Mouse (Mus musculus) regulatory T cell (primary cell): ENCODE measurements around the gene Gmppa.

Experiments
- in situ Hi-C: fragments of 300-600 bp; cut with MboI, MseI; formaldehyde crosslinking; loops from one replicate; pipeline ENCODE4 v1.15.1; 2025; ENCODE audit warnings: high pct_unique_total_duplicates

Gene Gmppa

GRCm38 (mm10) chr1:75486561-75486960 is 50.8 kb downstream of the Gmppa start:
- in situ Hi-C loops = no loop called here

DNA sequence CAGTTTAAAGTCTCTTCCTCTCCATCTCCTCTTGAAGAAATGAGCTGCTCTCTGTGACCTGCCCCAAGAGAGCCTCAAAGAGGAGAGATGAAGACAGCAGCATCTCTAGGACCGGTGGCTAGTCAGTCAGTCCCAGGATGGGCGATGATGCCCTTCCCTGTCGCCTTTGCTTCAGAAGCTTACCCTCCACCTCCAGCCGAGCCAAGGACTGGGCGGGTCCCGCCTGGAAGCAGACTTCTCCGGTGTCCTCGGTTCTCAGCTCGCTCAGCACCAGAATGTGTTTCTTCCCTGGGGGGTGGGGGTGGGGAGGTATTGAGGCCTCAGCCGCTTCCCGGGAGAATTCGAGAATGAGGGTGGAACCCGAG is 51.3 kb downstream of the Gmppa start:
- in situ Hi-C loops = no loop called here

- in situ Hi-C loops = no loop called here
Measured at GRCm38 (mm10) chr1:75487405-75488161, 51.9 kb downstream of the Gmppa start.

DNA sequence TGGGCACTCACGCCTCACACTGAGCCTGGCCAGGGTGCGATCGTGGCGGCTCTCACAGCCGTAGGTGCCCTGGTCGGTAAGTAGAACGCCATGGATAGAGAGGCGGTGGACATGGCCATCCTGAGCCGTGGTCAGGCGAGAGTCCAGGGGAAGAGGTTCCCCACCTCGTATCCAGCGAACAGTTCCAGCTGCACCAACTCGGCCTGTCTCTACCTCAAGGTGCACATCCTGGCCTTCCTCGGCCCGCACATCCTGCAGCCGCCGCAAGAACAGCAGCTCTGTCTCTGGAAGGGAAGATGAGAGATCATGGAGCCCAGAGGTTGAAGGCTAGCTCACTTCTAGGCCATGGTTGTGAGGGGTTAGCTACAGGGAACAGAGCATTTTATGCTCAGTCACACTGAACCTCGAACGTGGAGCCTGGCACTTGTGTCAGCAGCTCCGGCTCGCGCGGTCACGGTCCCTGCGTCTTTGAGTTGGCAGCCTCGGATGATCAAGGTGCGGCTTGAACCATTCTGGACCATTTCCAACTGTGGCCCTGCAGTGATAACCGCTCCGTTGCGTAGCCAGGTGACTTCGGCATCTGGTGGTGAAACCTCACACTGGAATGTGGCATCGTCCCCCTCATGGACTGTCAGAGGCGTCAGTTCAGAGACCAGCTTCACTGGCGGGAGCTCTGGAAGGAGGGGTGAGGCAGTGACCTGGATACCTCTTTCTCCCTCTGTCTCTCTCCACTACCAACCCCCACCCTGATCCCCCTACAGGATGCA is 55.2 kb downstream of the Gmppa start:
- in situ Hi-C loops = loop anchor here (5.0 kb wide), 1 partner anchor 61 kb away; no protein-coding TSS in a partner anchor

- in situ Hi-C loops = loop anchor here (5.0 kb wide), 1 partner anchor 60 kb away; no protein-coding TSS in a partner anchor
Measured at GRCm38 (mm10) chr1:75492579-75493170, 56.9 kb downstream of the Gmppa start.
